Mouse (Mus musculus): Measurements from ENCODE around the gene Hnrnpll.

Hnrnpll gene

DNA sequence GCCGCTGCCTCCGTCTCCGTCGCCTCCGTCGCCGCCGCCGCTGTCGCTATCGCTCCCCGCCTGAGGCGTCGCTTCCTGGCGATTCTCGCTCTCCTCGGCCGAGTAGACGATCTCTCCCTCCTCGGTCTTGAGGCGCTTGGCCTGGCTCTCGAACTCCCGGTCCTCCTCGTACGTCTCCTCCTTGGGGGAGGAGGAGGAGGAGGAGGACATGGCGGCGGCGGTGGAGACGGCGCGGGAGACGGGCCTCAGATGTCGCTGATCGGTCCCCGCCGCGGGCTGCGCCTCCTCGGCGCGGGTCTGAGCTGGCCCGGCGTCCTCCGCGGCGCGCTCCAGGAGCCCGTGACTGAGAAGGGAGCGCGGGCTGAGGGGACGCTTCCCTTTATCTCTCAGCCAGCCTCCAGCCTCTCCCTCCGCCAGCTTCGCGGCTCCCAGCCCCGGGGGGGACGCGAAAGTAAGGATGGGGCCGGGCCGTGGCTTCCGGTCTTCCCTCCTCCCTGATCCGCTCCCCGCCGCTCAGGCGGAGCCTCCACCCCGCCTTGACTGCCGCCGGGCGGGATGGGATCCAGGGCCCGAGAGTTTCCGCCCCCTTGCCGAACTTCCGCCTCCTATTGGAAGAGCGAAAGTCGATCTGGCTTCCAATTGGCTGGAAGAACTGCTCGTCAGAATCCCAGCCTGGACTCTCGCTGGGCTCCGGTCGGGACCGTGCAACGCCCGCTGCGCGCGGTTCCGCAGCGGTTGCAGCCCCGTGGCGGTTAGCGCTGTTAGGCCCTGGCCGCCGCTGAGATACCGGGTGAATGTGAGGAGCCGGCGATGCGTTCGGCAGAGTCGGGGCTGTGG lies at the start of gene Hnrnpll:
TSS of gene Hnrnpll (minus strand) at position 552 of the 837 bp plus-strand sequence.
- peak; percentile 93 for DNase-seq (ENCODE audit: low read depth, low spot score)

DNA sequence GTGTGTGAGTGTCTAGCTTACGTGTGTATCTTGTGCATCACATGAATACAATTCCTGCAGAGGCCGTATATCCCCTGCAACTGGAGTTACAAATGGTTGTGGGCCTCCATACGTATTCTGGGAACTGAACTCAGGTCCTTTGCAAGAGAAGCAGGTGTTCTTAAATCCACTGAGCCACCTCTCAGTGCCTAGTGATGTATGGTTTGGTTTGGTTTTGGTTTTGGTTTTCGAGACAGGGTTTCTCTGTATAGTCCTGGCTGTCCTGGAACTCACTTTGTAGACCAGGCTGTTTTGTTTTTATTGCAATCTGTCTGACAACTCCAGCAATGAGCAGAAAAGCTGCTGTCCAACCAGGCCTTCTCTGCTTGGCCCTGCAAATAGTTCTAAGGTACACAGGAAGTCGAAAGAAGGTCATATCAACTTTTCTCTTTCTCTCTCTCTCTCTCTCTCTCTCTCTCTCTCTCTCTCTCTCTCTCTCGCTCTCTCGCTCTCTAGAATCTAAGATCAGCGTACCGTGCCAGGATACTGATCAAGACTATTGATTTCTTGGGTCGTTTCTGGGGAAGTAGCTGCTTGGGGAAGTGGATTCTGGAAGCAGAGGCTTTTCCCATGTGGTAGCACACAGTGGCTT lies 43.3 kb upstream of the Hnrnpll start:
- peak; percentile 29 for DNase-seq (ENCODE audit: low read depth, low spot score)

- DNase-seq (ENCODE audit: low read depth, low spot score): no peak
Observed at GRCm38 (mm10) chr17:80099823-80100222, 37.7 kb upstream of the Hnrnpll start.

DNA sequence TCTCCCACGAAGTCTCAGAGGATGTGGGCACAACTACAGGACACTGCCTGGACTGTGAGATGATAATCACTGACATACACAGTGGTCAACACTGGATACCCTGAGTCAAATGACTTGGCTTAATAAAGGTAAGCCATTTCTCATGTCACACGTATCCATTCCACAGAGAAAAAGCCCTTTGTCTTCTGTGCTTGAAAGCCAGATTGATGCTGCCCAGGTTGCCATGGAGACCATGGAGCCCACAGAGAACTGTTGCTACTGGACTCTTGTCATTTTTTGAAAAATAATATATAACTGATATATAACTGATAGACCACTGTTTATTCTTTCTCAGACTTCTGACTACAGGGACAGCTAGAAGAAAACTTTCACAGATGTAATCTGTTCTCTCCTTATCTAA lies 35.1 kb upstream of the Hnrnpll start:
- DNase-seq (ENCODE audit: low read depth, low spot score): no peak

- no peak for DNase-seq (ENCODE audit: low read depth, low spot score)
Observed at GRCm38 (mm10) chr17:80096720-80097114, 34.6 kb upstream of the Hnrnpll start.

- peak; percentile 60 for DNase-seq (ENCODE audit: low read depth, low spot score)
Observed at GRCm38 (mm10) chr17:80096043-80096719, 34.0 kb upstream of the Hnrnpll start.

DNA sequence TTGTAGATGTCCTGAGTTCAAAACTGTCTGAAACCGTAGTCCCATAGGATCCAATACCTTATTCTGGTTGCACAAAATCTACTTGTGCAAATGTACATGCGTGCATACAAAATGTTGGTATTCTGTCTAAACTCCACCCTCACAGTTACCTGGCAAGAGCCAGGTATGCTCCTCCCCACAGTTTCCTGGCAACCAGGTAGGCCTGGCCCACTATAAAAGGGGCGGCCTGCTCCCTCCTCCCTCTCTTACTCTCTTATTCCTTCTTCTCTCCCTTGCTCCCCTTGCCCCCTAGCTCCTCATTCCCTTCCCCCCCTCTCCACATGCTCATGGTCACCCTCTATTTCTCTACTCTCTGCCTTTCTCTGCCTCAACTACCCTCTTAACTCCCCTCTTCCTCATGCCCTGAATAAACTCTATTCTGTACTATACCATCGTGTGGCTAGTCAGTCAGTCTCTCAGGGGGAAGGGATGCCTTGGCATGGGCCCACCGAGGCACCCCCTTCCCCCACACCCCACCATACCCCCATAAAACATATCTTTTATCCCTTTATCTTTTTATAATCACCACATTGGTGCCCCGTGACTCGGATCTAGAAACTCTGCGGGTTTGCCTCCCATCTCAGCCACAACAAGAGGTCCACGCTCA lies 33.2 kb upstream of the Hnrnpll start:
- no peak for DNase-seq (ENCODE audit: low read depth, low spot score)

GRCm38 (mm10) chr17:80091879-80092549 lies 29.9 kb upstream of the Hnrnpll start:
- peak; percentile 21 for DNase-seq (ENCODE audit: low read depth, low spot score)

DNA sequence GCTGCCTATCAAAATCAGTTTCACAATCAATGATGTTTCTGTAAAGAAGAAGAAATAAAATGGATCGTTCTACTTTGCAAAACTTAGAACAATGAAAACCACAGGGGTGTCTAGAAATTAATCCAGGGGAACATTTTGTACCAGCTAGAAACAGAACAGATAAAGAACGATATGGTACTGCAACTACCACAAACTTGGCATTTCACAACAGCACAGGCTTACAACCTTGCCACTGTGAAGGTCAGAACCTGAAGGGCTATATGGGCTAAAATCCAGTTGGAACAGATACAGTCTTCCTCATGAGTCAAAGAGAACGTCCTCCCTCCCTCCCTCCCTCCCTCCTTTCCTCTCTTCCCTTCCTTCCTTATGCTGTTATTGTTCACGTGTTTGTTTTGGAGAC lies 28.4 kb upstream of the Hnrnpll start:
- DNase-seq (ENCODE audit: low read depth, low spot score): no peak

DNA sequence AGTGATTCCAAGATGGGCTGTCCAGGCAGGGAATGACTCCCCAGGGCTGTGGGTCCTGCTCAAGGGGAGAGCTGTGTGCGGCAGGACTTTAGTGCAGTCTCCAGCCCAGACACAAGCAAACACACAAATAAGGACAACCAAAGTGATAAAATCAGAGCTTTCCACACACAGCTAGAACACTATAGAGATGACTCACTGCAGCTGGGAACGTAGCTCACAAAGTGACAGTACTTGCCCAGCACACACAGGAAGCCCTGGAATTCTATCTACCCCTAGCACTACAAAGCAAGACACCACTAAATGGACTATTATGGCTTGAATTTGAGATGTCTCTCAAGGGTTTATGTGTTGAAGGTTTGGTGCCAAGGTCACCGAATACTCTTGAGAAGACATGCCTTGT lies 26.0 kb upstream of the Hnrnpll start:
- DNase-seq (ENCODE audit: low read depth, low spot score): no peak

- DNase-seq (ENCODE audit: low read depth, low spot score): no peak
Observed at GRCm38 (mm10) chr17:80086591-80086990, 24.5 kb upstream of the Hnrnpll start.

- no peak for DNase-seq (ENCODE audit: low read depth, low spot score)
Observed at GRCm38 (mm10) chr17:80084424-80084823, 22.3 kb upstream of the Hnrnpll start.

DNA sequence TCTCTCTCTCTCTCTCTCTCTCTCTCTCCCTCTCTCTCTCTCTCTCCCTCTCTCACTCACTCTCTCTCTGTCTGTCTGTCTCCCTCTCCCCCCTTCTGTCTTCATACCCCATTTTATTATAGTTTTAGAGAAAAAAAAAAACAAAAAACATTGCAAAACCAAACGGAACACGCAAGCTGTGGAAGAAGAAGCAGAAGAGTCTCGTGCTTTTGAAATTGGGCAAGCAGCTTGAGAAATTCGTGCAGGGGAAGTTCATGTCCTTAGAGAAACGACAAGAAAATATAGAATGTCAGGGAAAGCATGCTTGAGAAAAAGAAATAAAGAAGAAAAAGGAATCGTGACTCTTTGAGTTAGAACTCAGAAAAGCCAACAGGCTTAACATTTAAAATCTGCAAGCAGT lies 21.1 kb upstream of the Hnrnpll start:
- DNase-seq (ENCODE audit: low read depth, low spot score): no peak

GRCm38 (mm10) chr17:80078726-80079125 lies 16.6 kb upstream of the Hnrnpll start:
- DNase-seq (ENCODE audit: low read depth, low spot score): no peak

GRCm38 (mm10) chr17:80067257-80067656 lies 5.1 kb upstream of the Hnrnpll start:
- DNase-seq (ENCODE audit: low read depth, low spot score): peak; percentile 28

DNA sequence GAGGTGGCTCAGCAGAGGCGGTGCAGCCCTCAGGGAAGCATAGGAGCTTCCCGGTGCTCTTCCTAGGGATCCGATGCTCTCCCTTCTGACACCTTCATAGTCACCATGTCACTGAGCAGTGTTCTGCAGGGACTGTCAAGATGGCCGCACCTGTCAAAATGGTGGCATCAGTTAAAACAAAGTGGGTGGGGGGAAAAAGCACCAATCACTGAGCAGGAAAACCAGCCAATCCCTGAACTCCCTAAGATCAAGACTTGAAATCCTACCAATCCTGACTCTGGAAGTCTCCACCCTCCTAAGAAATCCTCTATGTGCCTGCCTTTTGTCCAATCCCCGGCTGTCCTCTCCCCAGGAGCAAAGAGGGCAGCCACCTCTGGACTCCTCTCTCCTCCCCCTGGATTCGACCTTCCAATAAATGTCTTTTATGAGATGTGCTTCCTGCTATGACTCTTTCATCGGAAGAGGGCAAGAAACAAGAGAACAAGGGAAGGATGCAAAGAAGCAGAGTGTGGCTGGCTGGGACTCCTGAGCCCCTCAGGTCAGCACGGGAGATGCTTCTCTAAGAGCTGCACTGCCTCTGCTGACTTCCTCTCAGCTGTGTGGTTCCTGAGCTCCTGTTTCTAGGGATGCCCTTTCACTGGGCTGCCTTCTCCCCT lies 1.8 kb upstream of the Hnrnpll start:
- peak; percentile 34 for DNase-seq (ENCODE audit: low read depth, low spot score)

DNA sequence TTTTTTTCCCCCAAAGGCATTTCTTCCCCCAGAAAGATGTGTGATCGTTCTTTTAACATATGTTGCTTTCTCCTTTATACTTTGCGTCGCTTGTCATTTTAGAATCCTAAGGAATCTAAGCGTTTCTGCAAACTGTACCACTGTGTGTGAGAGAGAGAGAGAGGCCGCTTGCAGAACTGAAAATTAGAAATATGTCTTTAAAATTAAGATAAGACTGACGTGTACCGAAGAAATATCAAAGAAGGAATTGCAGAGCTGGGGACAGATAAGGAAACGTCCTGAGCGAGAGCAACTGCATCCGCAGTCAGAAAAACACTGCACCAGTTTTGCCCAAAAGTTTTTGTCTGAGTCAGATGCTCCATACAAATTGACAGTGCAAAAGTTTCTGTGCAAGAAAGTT lies 1.3 kb upstream of the Hnrnpll start:
- no peak for DNase-seq (ENCODE audit: low read depth, low spot score)

- DNase-seq (ENCODE audit: low read depth, low spot score): no peak
Observed at GRCm38 (mm10) chr17:80062620-80063010, 481 bp upstream of the Hnrnpll start.

DNA sequence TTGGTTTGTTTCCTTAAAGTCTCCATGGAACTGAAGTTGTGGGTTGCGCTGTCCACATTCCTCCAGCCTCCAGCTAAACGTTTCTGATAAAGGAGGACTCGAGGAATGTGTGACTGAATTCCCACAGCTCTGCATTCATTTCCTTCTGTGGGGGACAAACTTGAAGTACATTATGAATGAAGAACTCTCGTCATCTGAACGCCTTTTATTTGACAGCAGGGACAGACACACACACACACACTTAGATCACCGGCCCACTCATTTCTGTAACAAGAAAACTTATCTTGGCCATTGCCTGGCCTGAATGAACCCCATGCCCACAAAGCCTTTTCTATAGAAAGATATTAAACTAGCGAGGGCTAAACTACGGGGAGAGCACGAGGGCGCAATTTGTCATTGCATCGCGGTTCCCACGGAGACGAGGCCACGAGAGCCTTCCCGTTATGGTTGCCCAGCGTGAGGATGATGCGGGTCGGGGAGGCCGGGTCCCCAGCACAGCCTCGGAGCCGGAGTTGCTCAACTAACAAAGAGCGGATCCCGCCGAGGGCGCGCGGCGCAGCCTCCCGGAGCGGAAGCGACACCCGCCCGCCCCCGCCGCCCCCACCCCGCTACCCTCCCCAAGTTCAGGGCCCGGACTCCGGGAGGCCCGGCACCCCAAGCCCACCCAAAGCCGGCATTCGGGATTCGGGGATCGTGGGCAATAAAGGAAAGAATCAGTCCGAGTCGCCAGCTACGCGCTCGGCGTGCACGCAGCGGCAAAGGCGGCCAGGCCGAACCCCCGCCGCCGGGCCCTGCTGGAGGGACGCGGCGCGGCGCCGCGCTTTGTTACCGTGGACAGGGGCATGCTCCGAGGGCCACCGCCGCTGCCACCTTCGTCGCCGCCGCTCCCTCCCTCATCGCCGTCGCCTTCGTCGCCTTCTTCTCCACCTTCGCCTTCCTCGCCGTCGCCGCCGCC lies 1.0 kb downstream of the Hnrnpll start:
- peak; percentile 68 for DNase-seq (ENCODE audit: low read depth, low spot score)

DNA sequence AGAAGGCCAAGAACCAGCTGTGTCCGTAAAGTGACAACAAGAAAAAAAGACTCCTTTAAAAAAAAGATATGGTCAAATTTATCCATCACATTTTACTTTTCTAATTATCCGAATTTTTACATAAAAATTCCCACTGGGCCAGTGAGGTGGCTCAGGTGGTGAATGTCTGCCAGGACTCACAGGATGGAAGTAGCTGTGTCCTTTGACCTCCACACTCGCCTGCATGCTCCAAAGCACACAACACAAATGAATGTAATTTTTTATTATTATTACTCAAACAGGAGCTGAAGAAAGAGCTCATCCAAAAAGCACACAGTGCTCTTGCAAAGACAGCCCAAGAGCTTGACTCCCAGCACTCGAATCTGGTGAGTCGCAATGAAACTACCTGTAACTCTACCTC lies 2.0 kb downstream of the Hnrnpll start:
- DNase-seq (ENCODE audit: low read depth, low spot score): no peak
